Mouse (Mus musculus) thymus, adult 2 months (tissue): ENCODE measurements around the gene Gm10577.

Experiments used
- CTCF ChIP-seq: fragments of 200-500 bp; IDR thresholded peaks from 2 replicates; pipeline ENCODE4 v1.5.1; 2012; ENCODE audit warnings: mild to moderate bottlenecking, control low read depth, low read length, moderate library complexity, borderline replicate concordance; ENCODE audit not compliant: control insufficient read depth, poor library complexity, insufficient read depth; ENCODE audit errors: extremely low read depth
- POLR2A ChIP-seq: fragments of 200-500 bp; IDR thresholded peaks from 2 replicates; pipeline ENCODE4 v1.6.1; 2012; ENCODE audit warnings: mild to moderate bottlenecking, low read length, control low read depth, moderate library complexity; ENCODE audit not compliant: control insufficient read depth, poor library complexity, insufficient read depth; ENCODE audit errors: extremely low read depth

- TF ChIP-seq CTCF: no peak
- TF ChIP-seq POLR2A: no peak
These were observed 46.0 kb downstream of the Gm10577 start for GRCm38 (mm10) chr4:100974455-100975035.
